Mouse (Mus musculus): Measurements from ENCODE around the gene Prickle1. TPM values are rescaled to one million over a fixed set of nuclear protein-coding genes. Genes with fewer than 3 reads are reported as not detected.

Gene Prickle1
- polyA plus RNA-seq, 1 experiment from 2014 or later, result 24.6 TPM

Other genes with a start within 250 kb of the Prickle1 start
- gene Zcrb1, start 197.6 kb downstream of the Prickle1 start, polyA plus RNA-seq (2016; fragmentation: Nextera tagmentation; extraction: Ambion mirVana), result 159 and 173 TPM in 2 replicates
- 68.5 and 71.0 TPM in 2 replicates for gene Pphln1, start 197.5 kb downstream of the Prickle1 start, polyA plus RNA-seq (2016; fragmentation: Nextera tagmentation; extraction: Ambion mirVana)

Data from hindbrain, embryonic 12.5 days (tissue).